Mouse (Mus musculus) embryo, embryonic 11.5 days (tissue): ENCODE measurements around the gene Car10.
A peak's percentile ranks its signal among the peaks of the same experiment; 100 is the strongest.

Experiments used
- DNase-seq: peaks from one replicate; pipeline ENCODE4 v3.0.0-alpha.2; 2012; ENCODE audit warnings: low read depth, low spot score

Car10 gene

GRCm38 (mm10) chr11:93172430-93172829 lies 74.6 kb downstream of the Car10 start:
- DNase-seq = no peak

- no peak for DNase-seq
Measured at GRCm38 (mm10) chr11:93173533-93174308, 75.9 kb downstream of the Car10 start.

- no peak for DNase-seq
Measured at GRCm38 (mm10) chr11:93185477-93185876, 87.6 kb downstream of the Car10 start.

- DNase-seq = no peak
Measured at GRCm38 (mm10) chr11:93186163-93186562, 88.3 kb downstream of the Car10 start.

- DNase-seq = no peak
Measured at GRCm38 (mm10) chr11:93188621-93189020, 90.8 kb downstream of the Car10 start.

GRCm38 (mm10) chr11:93200046-93200445 lies 102.2 kb downstream of the Car10 start:
- no peak for DNase-seq

GRCm38 (mm10) chr11:93217457-93217856 lies 119.6 kb downstream of the Car10 start:
- no peak for DNase-seq

GRCm38 (mm10) chr11:93230057-93230456 lies 132.2 kb downstream of the Car10 start:
- no peak for DNase-seq

GRCm38 (mm10) chr11:93249771-93250265 lies 152.0 kb downstream of the Car10 start:
- no peak for DNase-seq

- DNase-seq = no peak
Measured at GRCm38 (mm10) chr11:93251766-93252165, 153.9 kb downstream of the Car10 start.

- DNase-seq = no peak
Measured at GRCm38 (mm10) chr11:93263979-93264378, 166.2 kb downstream of the Car10 start.

- no peak for DNase-seq
Measured at GRCm38 (mm10) chr11:93272016-93272415, 174.2 kb downstream of the Car10 start.

GRCm38 (mm10) chr11:93273906-93274305 lies 176.1 kb downstream of the Car10 start:
- no peak for DNase-seq

GRCm38 (mm10) chr11:93293661-93294060 lies 195.8 kb downstream of the Car10 start:
- DNase-seq = no peak

GRCm38 (mm10) chr11:93309981-93310380 lies 212.2 kb downstream of the Car10 start:
- no peak for DNase-seq

- DNase-seq = no peak
Measured at GRCm38 (mm10) chr11:93337756-93338155, 239.9 kb downstream of the Car10 start.

- DNase-seq = no peak
Measured at GRCm38 (mm10) chr11:93343961-93344360, 246.1 kb downstream of the Car10 start.

GRCm38 (mm10) chr11:93344869-93345268 lies 247.0 kb downstream of the Car10 start:
- DNase-seq = no peak

GRCm38 (mm10) chr11:93361576-93361975 lies 263.7 kb downstream of the Car10 start:
- DNase-seq = peak; percentile 55

GRCm38 (mm10) chr11:93364171-93364570 lies 266.3 kb downstream of the Car10 start:
- no peak for DNase-seq

- no peak for DNase-seq
Measured at GRCm38 (mm10) chr11:93367244-93367643, 269.4 kb downstream of the Car10 start.

- no peak for DNase-seq
Measured at GRCm38 (mm10) chr11:93367740-93368139, 269.9 kb downstream of the Car10 start.

GRCm38 (mm10) chr11:93373697-93374354 lies 276.0 kb downstream of the Car10 start:
- DNase-seq = no peak
